In the genomic region with DNA sequence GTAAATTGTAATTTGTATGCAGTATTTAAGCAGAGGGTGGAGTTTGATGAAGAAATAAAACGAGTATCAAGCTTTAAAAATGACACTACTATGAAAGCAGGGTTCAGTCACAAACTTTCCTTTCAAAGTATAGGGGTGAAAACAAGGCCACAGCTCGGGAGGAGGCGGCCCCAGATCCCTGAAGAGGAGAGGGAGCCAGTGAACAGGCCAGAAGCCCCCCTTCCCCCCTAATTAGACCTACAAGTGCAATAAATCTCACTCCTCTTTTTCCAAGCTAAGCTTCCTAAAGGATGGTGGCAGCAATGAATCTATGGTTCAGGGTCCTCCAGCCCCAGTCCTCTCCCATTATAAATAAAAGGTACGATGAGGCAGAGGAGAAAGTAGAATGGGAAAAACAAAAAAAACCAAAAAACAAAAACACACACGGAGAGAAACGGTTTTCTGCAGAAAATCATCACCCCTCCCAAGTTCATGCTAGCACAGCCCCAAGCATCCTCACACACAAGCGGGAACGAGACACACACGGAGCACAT, we compare ENCODE assay signal across 8 mouse cellular contexts. TPM values are rescaled to one million over a fixed set of nuclear protein-coding genes. Genes with fewer than 3 reads are reported as not detected.
DNase-seq lines count a peak whose midpoint lies in the region; ATAC-seq lines count a peak whose summit lies in the region.

No protein-coding gene starts in this region.

- H3K4me1 ChIP-seq in hindbrain, embryonic 13.5 days (replicated peaks) = peaks cover 16% of the 10 kb centered on the region
- peaks cover 13% of the 10 kb centered on the region; the same call in 1 of the 2 replicates for H3K4me1 ChIP-seq in midbrain, embryonic 15.5 days

- no peaks in the 10 kb centered on the region for H3K27me3 ChIP-seq in hindbrain, embryonic 13.5 days
- no peaks in the 10 kb centered on the region for H3K27me3 ChIP-seq in midbrain, embryonic 15.5 days (replicated peaks)

- H3K4me2 ChIP-seq in hindbrain, embryonic 13.5 days = peak overlapping the region; percentile 74
- H3K4me2 ChIP-seq in midbrain, embryonic 15.5 days = peak overlapping the region; percentile 86

- DNase-seq in layer of hippocampus, adult 11-12 months (ENCODE audit: low spot score) = peak; percentile 13
- DNase-seq in layer of hippocampus, postnatal 10 days (ENCODE audit: low spot score in 2 of 2) = no peak
- DNase-seq in embryo, embryonic 11 days = peak; percentile 74
- no peak for DNase-seq in left cerebral cortex, postnatal 4 days
- no peak for DNase-seq in urinary bladder, postnatal 36 days (ENCODE audit: low spot score in 2 of 2)
- DNase-seq in right cerebral cortex, postnatal 36 days (ENCODE audit: low spot score in 2 of 2) = no peak

- H3K9ac ChIP-seq in hindbrain, embryonic 13.5 days = peak overlapping the region; percentile 96
- peak overlapping the region; percentile 98 for H3K9ac ChIP-seq in midbrain, embryonic 15.5 days

- no peaks in the 10 kb centered on the region for H3K9me3 ChIP-seq in hindbrain, embryonic 13.5 days
- no peaks in the 10 kb centered on the region for H3K9me3 ChIP-seq in midbrain, embryonic 15.5 days

- peaks cover 8% of the 10 kb centered on the region for H3K36me3 ChIP-seq in hindbrain, embryonic 13.5 days
- no peaks in the 10 kb centered on the region for H3K36me3 ChIP-seq in midbrain, embryonic 15.5 days (replicated peaks)

- 0% methylated on average over 9 of the region's 9 CpGs for WGBS in hindbrain, embryonic 13.5 days
- 2% methylated on average over 9 of the region's 9 CpGs for WGBS in midbrain, embryonic 15.5 days

- H3K27ac ChIP-seq in hindbrain, embryonic 13.5 days = peak overlapping the region; percentile 100
- peak overlapping the region; percentile 99 for H3K27ac ChIP-seq in midbrain, embryonic 15.5 days

- peak overlapping the region; percentile 68 for H3K4me3 ChIP-seq in hindbrain, embryonic 13.5 days
- H3K4me3 ChIP-seq in midbrain, embryonic 15.5 days = peak overlapping the region; percentile 94

- intact Hi-C loops in left cerebral cortex, postnatal 4 days (cut with DNase I) = loop anchor here (10.0 kb wide), 3 partner anchors 803 to 1353 kb away; partner anchors contain the start of genes 2210408I21Rik and Slf1

- ATAC-seq in hindbrain, embryonic 13.5 days (ENCODE audit: low FRiP score) = no peak
- ATAC-seq in midbrain, embryonic 15.5 days (replicated peaks) = no peak

RNA-seq across cellular contexts. Expression of gene Nr2f1, which starts 2.2 kb away (rescaled TPM):
- 100 to 1,000 TPM; 108 to 121 TPM for total RNA-seq in layer of hippocampus, postnatal 10 days (2021)
- 68.9 and 71.3 TPM in 2 replicates for polyA plus RNA-seq in hindbrain, embryonic 13.5 days (2015; fragmentation: Nextera tagmentation; extraction: Ambion mirVana)
- polyA plus RNA-seq in midbrain, embryonic 15.5 days (2015; fragmentation: Nextera tagmentation; extraction: Ambion mirVana) = 58.4 and 61.2 TPM in 2 replicates
- 100 to 1,000 TPM; 214 to 215 TPM for total RNA-seq in left cerebral cortex, postnatal 4 days (2021)

Comparison
In these comparisons a context has a peak if more than half of its experiments do, and no peak if none do; other contexts are left out.
1. DNase-seq: peak in layer of hippocampus, adult 11-12 months (single experiment) and embryo, embryonic 11 days (single experiment); none in layer of hippocampus, postnatal 10 days (0 of 2), left cerebral cortex, postnatal 4 days (single experiment), urinary bladder, postnatal 36 days (0 of 2) and right cerebral cortex, postnatal 36 days (0 of 2).